Mouse (Mus musculus) testis, postnatal 14 days (tissue): Measurements from ENCODE around the gene Ntn4.

Source experiments
- DNase-seq: peaks from one replicate; pipeline ENCODE4 v3.0.0; 2021; ENCODE audit warnings: low spot score

Gene Ntn4

GRCm38 (mm10) chr10:93783216-93784013, 142.9 kb downstream of the Ntn4 start:
- DNase-seq = no peak
